Mouse (Mus musculus): ENCODE data around the gene Nek5. TPM values are rescaled to one million over a fixed set of nuclear protein-coding genes. Genes with fewer than 3 reads are reported as not detected.
A peak's percentile ranks its signal among the peaks of the same experiment; 100 is the strongest.

Gene Nek5
- polyA plus RNA-seq (2012) = not detected in 2 replicates

DNA sequence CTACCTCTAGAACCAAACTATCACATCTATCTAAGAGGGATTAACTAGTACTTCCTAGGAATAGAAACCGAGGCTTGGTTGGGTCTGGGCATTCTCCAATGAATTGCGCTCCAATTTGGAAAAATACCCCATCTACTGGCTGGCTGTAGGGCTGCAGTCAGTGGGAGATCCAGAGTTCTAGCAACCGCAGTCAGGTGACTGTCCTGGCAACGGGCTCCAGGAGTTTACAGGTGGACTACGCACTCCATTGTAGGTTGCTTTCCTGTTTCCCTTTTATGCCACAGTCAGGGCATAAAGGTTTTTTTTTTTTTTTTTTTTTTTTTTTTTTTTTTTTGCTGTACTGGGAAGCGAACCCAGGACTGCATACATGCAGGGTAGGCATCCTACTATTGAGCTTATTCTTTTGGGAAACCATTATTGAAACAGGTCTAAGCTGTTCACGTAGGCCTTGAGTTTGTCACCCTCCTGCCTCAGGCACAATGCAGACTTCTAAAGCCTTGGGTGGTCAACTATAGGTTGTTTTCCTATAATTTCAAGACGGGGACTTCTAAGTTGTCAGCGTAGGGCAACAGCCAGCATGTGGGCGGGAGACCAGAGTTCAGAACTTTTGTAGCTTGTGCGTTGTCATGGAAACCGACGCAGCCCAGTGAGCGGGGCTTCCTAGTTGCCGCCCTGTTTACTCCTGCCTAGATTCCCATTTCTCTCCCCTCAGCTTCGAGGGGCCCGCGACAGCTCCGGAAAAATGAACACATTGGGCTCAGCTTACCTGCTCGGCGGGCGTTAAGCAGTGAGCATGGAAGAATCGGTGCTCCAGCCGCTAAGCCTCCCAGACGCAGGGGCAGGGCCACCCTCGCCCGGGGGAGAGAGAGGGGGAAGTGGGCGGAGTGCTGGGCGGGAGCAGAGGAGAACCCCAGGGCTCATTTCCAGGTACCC, at the start of gene Nek5:
Gene Nek5, minus strand, starts transcription at position 834 of the 933 bp plus-strand sequence.
- no peaks in the 10 kb centered on the region for H3K36me3 ChIP-seq (ENCODE audit: control insufficient read depth)
- H3K27me3 ChIP-seq (ENCODE audit: control insufficient read depth) = peaks cover 12% of the 10 kb centered on the region
- TF ChIP-seq TAL1 (IDR thresholded peaks at IDR 0.05; ENCODE audit: low read length) = no peak
- no peak for TF ChIP-seq GATA1 (IDR thresholded peaks at IDR 0.05; ENCODE audit: low read length)

GRCm38 (mm10) chr8:22169167-22169566, 44.3 kb upstream of the Nek5 start:
- no peaks in the 10 kb centered on the region; the same call in 1 of the 2 replicates for H3K27me3 ChIP-seq (ENCODE audit: control insufficient read depth)
- peaks cover 17% of the 10 kb centered on the region for H3K4me1 ChIP-seq (ENCODE audit: control insufficient read depth)
- no peak for TF ChIP-seq GATA1 (IDR thresholded peaks at IDR 0.05; ENCODE audit: low read length)
- no peak for TF ChIP-seq TAL1 (IDR thresholded peaks at IDR 0.05; ENCODE audit: low read length)
- H3K36me3 ChIP-seq (ENCODE audit: control insufficient read depth) = peaks cover 63% of the 10 kb centered on the region
- no peak overlapping the region for H3K4me3 ChIP-seq (replicated peaks)
- no peaks in the 10 kb centered on the region for H3K9me3 ChIP-seq (ENCODE audit: control insufficient read depth, low read length)

More for the DNA sequence above, at the start of gene Nek5:
- Histone ChIP-seq H3K4me1 (ENCODE audit: control insufficient read depth) (peaks cover 5% of the 10 kb centered on the region; the same call in 1 of the 2 replicates), H3K9me3 (ENCODE audit: control insufficient read depth, low read length) (no peaks in the 10 kb centered on the region), H3K4me3 (replicated peaks) (peak within 1 kb of the TSS; percentile 39)

- H3K27me3 ChIP-seq (ENCODE audit: control insufficient read depth) = no peaks in the 10 kb centered on the region; the same call in 1 of the 2 replicates
- H3K9me3 ChIP-seq (ENCODE audit: control insufficient read depth, low read length) = no peaks in the 10 kb centered on the region
- TF ChIP-seq TAL1 (IDR thresholded peaks at IDR 0.05; ENCODE audit: low read length) (no peak), GATA1 (IDR thresholded peaks at IDR 0.05; ENCODE audit: low read length) (no peak)
- H3K4me1 ChIP-seq (ENCODE audit: control insufficient read depth) = peaks cover 17% of the 10 kb centered on the region
- H3K4me3 ChIP-seq (replicated peaks) = peak within 1 kb of the TSS; percentile 69
- H3K36me3 ChIP-seq (ENCODE audit: control insufficient read depth) = peaks cover 43% of the 10 kb centered on the region
These were observed 41.3 kb upstream of the Nek5 start, which contains the start of gene Nek3 for GRCm38 (mm10) chr8:22166080-22166603. Nek3 (minus strand) TSS chr8:22166435.

DNA sequence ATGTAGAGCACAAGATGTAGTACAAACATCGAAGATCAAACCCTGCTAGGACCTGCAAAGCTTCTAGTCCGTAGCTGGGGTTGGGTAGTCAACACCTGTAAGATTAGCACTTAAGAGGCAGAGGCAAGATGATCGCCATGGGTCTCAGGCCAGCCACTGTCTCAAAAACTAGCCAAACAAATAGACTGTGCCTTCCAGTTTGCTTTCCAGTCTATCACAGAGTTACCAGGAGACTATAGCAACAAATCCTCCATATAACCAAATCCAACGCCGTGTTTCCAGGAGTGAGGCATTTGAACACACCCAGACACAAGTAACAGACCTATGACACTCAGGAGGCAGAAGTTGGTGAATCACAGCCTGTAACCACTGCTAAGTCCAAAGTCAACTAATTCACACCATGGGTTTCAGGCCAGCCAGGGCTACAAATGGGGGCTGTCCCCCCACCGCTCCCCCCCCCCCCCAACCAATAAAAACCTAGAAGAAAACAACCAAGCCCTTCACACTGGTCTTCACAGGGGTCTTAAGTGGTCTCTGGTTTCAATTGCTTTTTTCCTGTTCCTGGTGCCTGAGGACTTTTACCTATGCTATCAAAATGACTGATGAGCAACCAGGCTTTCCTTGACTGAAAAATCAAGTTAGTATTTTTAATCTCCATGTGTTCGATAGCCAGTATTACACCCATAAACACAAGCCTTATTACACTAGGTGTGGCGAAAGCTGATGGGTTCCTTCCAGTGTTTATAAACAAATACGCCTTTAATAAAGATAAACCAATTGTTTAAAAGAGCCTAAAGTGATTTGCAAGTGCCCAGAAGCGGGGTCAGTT, 40.6 kb upstream of the Nek5 start:
- peaks cover 17% of the 10 kb centered on the region for H3K4me1 ChIP-seq (ENCODE audit: control insufficient read depth)
- TF ChIP-seq GATA1 (IDR thresholded peaks at IDR 0.05; ENCODE audit: low read length) (no peak), TAL1 (IDR thresholded peaks at IDR 0.05; ENCODE audit: low read length) (no peak)
- peaks cover 37% of the 10 kb centered on the region for H3K36me3 ChIP-seq (ENCODE audit: control insufficient read depth)

DNA sequence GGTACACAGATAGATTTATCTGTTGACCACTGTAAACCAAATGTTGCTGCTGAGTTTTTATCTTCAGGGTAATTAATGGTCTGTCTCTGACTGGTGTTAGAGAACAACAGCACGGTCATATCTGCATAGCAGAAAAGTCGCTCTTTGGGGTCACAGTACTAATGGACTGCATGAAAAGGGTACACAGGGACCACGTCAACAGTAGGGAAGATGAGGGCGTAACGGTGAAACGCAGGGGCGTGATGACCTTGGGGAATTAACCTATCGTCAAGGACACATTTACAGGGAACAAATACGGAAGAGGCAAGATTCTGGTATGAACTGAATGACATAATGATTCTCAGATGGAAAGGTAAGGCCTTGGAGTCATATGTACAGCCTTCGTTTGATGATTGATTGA, 39.6 kb upstream of the Nek5 start:
- Histone ChIP-seq H3K4me1 (ENCODE audit: control insufficient read depth) (peaks cover 17% of the 10 kb centered on the region), H3K9me3 (ENCODE audit: control insufficient read depth, low read length) (no peaks in the 10 kb centered on the region), H3K36me3 (ENCODE audit: control insufficient read depth) (peaks cover 26% of the 10 kb centered on the region), H3K4me3 (replicated peaks) (no peak overlapping the region), H3K27me3 (ENCODE audit: control insufficient read depth) (no peaks in the 10 kb centered on the region; the same call in 1 of the 2 replicates)
- TF ChIP-seq TAL1 (IDR thresholded peaks at IDR 0.05; ENCODE audit: low read length) (no peak), GATA1 (IDR thresholded peaks at IDR 0.05; ENCODE audit: low read length) (no peak)

More for the DNA sequence above, 40.6 kb upstream of the Nek5 start:
- Histone ChIP-seq H3K4me3 (replicated peaks) (peak overlapping the region; percentile 69), H3K27me3 (ENCODE audit: control insufficient read depth) (no peaks in the 10 kb centered on the region; the same call in 1 of the 2 replicates), H3K9me3 (ENCODE audit: control insufficient read depth, low read length) (no peaks in the 10 kb centered on the region)

- Histone ChIP-seq H3K27me3 (ENCODE audit: control insufficient read depth) (no peaks in the 10 kb centered on the region; the same call in 1 of the 2 replicates), H3K4me1 (ENCODE audit: control insufficient read depth) (peaks cover 17% of the 10 kb centered on the region), H3K9me3 (ENCODE audit: control insufficient read depth, low read length) (no peaks in the 10 kb centered on the region), H3K4me3 (replicated peaks) (no peak overlapping the region), H3K36me3 (ENCODE audit: control insufficient read depth) (peaks cover 4% of the 10 kb centered on the region)
- no peak for TF ChIP-seq TAL1 (IDR thresholded peaks at IDR 0.05; ENCODE audit: low read length)
- TF ChIP-seq GATA1 (IDR thresholded peaks at IDR 0.05; ENCODE audit: low read length) = no peak
These were observed 37.4 kb upstream of the Nek5 start for GRCm38 (mm10) chr8:22162206-22162605.

DNA sequence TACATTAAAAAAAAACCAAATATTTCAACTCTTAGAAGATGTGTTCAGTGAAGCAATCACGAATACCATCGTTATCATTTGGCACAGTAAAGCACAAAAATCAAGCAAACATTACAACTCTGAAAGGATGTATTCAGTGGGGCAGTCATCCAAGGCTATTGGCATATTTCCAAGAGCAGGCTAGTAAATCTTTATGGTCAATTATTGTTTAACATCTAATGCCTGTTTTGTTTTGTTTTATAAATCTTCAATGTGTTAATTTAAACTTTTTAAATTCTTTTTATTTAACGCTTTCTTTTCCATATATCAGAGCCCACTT, 25.5 kb upstream of the Nek5 start:
- no peaks in the 10 kb centered on the region for H3K4me1 ChIP-seq (ENCODE audit: control insufficient read depth)
- H3K4me3 ChIP-seq (replicated peaks) = no peak overlapping the region
- no peaks in the 10 kb centered on the region for H3K36me3 ChIP-seq (ENCODE audit: control insufficient read depth)
- no peaks in the 10 kb centered on the region for H3K27me3 ChIP-seq (ENCODE audit: control insufficient read depth)
- H3K9me3 ChIP-seq (ENCODE audit: control insufficient read depth, low read length) = no peaks in the 10 kb centered on the region
- TF ChIP-seq TAL1 (IDR thresholded peaks at IDR 0.05; ENCODE audit: low read length) (no peak), GATA1 (IDR thresholded peaks at IDR 0.05; ENCODE audit: low read length) (no peak)

DNA sequence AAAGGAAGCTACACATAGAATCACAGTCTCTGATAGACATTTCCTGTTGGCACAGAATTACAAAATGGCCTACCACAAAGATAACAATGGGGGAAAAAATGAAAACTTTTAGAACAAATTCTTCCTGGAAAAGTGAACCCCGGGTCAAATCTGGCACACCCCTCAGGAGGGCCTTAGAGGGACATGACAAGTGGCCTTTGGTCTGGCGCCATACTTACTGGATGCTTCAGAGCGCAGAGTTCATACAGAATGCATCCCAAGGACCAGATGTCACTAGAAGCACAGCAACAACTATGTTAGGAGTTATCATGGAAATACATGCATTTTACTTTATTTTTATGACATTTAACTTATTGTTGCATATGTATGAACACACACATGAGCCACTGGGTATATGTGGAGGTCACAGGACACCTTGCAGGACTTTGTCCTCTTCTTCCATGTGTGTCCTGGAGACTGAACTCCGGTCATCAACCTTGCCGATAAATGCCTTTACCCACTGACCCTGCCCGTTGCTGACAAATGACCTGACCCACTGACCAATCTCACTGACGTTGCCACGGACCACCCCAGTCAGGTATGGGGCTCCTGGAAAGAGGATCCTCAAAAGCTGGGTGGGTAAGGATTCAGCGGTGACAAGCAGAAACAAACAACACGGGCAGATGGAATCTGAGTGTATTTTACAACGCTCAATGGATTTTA, 24.9 kb upstream of the Nek5 start:
- no peak overlapping the region for H3K4me3 ChIP-seq (replicated peaks)
- H3K9me3 ChIP-seq (ENCODE audit: control insufficient read depth, low read length) = no peaks in the 10 kb centered on the region
- no peaks in the 10 kb centered on the region for H3K27me3 ChIP-seq (ENCODE audit: control insufficient read depth)
- H3K36me3 ChIP-seq (ENCODE audit: control insufficient read depth) = no peaks in the 10 kb centered on the region
- no peak for TF ChIP-seq GATA1 (IDR thresholded peaks at IDR 0.05; ENCODE audit: low read length)
- no peak for TF ChIP-seq TAL1 (IDR thresholded peaks at IDR 0.05; ENCODE audit: low read length)
- H3K4me1 ChIP-seq (ENCODE audit: control insufficient read depth) = no peaks in the 10 kb centered on the region

Measured in erythroblast, embryonic 14.5 days (primary cell).